Mouse (Mus musculus) gastrocnemius, postnatal 14 days (tissue): ENCODE data around the gene Ptprg. TPM values are rescaled to one million over a fixed set of nuclear protein-coding genes. Genes with fewer than 3 reads are reported as not detected.

Experiments
- DNase-seq: peaks from one replicate; pipeline ENCODE4 v3.0.0; 2021; ENCODE audit warnings: mixed read lengths
- intact Hi-C: fragments of 180-260 bp; cut with DNase I; formaldehyde crosslinking; loops from one replicate; pipeline ENCODE4 v1.15.1; 2025; ENCODE audit warnings: low total_unique reads
- total RNA-seq, 2 experiments: library from RNA; stranded (reverse); gene quantifications; 2 replicates each; pipeline ENCODE4 v1.2.3; 2021

Ptprg gene
- total RNA-seq, 2 experiments from 2014 or later: 31.2 to 34.5 TPM

DNA sequence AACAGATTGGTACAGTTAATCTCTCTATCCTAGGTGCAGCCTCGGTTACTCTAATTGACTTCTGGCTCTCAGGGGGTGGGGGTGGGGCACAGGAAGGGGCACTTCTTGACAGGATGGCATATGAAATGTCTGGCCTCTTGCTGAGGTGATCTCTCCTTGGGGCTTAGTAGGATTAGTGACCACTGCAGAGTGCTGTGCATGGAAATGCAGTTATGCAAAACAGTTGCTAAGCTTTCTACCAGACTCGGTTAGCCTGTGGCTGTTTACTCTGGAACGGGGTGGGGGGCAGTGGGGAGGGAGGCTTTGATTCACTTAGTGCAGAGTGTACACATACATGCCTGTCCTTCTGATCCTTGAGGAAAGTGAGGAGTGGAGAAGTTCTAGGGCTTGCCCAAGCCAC lies 114.4 kb downstream of the Ptprg start:
- DNase-seq: no peak
- intact Hi-C loops: no loop called here

DNA sequence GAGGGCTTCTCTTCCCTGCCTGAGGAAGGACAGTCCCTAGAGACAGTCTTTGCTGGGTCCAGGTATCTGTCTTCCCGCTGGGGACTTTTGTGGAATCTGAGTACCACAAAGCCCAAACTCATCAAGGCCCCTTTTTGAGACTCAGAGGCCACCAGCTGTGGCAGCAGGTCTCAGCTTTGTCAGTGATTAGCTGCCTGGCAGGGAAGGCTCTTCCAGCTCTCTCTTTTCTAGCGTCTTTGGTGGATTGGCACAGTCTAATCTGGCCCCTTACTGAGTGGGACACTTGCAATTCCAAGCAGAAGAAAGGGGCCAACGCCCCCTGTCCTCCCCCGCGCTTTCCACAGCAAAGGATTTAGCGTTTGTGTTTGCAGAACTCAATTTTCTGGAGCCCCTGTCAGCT lies 117.5 kb downstream of the Ptprg start:
- no peak for DNase-seq
- intact Hi-C loops: no loop called here

DNA sequence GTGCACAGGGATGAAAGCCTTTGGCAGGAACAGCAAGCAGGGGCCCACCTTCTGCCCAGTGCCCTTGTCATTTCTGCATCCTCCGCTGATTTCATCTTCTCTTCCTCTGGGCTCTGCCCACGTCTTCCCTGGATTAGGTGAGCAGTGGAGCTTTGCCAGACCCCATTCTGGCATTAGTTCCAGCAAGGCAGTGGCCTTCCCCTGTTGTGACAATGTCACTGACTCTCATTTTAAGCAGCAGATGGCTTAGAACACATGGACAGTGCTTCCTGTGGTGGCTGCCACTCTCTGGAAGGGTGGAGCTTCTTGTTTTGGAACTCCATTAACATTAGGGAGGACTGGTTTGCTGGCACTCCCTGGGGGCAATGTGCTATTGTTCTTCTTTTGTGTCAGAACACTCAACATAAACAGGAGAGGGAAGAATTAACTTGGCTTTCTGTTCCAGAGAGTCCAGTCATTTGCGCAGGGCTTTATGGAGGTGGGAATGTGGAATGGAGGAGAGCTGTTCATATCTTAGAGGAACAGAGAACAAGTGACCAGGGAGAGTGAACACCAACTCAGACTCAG lies 119.7 kb downstream of the Ptprg start:
- intact Hi-C loops: no loop called here
- no peak for DNase-seq

DNA sequence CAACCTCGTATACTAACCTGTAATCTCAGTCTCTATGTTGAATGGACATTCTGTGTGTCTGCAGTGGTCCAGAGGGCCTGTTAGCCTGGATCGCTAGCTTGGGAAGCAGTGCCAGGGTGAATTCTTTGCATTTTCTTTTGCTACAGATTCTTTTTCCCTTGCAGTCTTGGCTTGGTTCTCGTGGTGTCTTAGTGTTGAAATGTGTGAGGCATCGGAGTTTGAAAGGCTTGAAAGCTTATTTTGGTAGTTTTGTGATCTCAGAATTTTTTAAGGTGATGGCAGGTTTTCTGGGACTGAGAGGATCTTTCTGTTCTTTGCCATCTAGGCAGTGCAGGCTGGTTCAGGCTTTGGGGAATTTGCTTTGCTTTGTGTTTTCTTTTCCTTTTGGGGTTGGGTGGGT lies 124.9 kb downstream of the Ptprg start:
- no peak for DNase-seq
- intact Hi-C loops: no loop called here

DNA sequence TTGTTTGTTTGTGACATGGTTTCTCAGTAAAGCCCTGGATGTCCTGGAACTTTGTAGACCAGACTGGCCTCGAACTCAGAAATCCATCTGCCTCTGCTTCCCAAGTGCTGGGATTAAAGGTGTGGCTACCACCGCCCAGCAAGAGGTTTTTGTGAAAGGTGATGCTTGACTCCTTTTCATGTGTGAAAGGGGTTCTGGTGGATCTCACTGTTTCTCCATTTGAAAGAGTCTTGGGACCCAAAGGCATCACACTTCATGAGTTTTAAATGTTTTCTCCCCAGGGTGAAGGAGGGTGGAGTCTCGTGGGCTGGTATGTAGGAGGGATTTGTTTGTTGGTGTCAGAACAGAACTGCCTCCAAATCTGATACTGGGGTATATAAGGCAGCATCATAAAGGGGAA lies 126.4 kb downstream of the Ptprg start:
- intact Hi-C loops: no loop called here
- no peak for DNase-seq

DNA sequence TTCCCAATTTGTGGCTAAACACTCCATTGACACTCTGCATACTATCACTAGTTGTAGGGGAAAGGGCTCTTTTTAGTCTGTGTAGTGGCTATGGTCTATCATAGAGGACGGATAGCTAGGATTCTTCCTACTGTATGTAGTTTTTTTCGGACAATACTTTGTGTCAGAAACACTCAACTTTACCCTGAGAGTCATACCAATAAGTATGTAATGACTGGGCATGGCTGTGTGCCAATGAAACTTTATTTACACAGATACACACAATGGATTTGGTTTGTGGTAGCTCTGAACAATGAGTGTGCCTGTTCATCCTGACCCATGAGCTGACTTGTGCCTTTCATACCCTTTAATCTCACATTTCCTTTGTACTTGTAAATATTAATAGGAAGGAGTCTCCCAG lies 127.3 kb downstream of the Ptprg start:
- no peak for DNase-seq
- intact Hi-C loops: no loop called here

DNA sequence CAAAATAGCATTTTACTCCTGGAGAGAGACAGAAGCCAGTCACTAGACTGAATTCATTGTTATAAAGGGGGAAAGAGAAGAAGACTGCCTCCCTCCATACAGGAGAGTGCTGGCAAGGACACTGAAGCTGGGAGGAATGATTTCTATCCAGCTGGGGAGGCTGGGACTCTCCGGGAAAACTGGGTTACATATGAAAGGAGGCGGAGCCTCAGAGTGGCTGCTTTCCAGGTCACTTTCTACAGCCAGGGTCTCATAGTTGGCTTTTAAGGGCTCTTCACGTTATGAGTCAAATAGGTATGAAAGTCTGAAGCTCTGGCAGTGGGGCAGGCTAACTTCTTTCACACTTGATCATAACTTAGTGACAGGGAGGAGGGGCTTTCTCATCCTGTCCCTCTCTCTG lies 129.1 kb downstream of the Ptprg start:
- no peak for DNase-seq
- intact Hi-C loops: no loop called here

DNA sequence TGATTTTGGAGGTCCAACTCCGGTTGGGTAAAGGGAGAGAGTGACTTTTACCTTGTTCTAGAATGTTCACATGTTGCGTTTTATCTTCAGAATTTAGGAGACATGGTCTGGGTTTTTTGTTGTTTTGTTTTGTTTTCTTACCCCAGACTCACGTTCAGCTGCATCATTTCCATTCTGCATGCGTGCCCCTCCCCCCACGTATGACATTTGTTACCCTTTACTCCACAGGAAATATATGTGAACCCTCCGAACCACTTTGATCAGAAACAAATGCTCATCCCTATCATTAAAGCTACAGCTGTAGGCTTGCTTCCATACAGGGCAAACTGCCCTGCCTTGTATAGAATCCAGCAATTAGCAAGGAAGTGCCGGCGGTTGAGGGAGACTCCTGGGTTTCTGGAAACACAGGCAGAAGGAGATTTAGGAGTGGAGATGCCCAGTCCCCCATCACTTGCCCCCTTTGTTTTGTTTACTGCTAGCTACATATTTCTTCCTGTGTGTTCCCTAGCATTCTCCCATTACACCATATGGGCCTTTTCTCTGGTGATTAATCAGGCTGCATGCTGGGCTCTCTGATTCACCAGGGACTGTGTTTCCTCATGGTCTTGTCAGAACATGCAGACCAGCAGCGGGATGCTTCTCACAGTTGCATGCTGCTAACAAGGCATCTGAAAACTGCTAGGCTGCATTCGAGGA lies 130.2 kb downstream of the Ptprg start:
- no peak for DNase-seq
- intact Hi-C loops: no loop called here

DNA sequence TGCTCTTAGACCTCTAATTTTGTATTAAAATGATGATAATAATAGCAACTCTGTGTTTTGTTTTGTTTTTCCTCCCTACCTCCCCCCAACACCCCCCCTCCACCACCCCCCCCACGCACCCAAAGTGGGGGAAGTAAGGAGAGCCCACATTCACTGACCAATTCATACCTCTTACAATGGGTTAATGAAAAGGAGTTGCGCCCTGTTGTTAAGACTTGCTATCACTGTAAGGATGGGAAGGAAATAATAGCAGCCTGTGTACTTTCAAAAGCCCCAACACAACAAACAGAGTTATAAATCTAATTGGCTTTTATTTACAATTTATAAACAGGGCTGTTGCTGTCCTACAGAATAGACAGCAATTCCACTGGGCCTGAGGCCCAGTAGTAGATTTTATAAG lies 130.8 kb downstream of the Ptprg start:
- no peak for DNase-seq
- intact Hi-C loops: no loop called here

DNA sequence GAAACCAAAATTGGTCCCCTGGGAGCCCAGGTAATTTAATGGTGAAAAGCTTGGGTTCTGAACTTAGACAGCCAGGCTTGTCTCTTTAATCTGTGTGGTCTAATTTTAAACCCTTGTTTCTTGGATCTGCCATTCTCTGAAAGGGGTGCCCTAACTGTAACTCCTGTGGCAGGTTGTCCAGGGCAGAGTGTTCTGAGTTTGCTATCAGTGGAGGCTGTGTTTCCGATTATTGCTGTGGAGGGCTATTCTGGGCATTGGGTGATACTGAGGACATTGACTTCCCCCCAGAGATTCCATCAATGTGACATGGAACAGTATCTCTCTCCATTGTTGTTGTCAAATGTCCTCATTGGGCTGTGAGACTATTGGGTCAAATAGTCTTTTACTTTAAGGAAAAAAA lies 134.2 kb downstream of the Ptprg start:
- DNase-seq: no peak
- intact Hi-C loops: no loop called here

DNA sequence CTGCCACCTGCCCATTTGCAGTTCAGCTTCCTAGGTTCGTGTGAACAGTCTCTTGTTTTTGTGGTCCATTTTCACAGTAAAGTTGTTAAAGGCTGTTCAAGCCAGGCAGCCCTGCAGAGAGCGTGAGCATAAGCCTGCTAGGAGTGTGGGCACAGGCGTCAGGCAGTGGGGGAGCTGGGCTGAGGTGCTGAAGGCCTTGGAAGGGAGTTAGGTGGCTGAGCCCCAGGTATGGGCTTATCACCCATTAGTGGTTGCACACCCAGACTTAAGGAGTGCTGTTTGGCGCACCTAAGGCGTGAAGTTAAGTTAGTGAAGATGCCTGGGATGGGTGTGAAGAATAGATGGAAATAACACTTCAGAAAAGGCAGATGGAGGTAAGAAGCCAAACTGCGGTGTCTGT lies 134.8 kb downstream of the Ptprg start:
- no peak for DNase-seq
- intact Hi-C loops: no loop called here

DNA sequence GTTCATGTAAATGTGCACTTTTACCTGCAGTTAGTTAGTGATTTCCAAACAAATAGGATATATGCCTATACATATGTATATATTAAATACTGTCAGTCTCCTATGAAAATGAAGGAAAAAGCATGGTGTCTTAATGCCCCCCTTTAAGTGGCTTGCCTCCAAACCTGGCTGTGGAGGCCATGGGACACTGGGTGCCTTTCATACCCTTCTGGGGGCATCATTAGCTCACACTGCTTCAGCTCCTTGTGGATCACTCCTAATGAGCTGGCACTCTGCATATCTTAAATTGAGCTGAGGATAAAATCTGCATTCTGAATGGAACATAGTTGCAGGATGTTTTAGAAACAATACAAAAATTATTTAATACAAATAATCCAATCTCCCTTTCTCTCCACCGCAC lies 136.7 kb downstream of the Ptprg start:
- no peak for DNase-seq
- intact Hi-C loops: no loop called here

DNA sequence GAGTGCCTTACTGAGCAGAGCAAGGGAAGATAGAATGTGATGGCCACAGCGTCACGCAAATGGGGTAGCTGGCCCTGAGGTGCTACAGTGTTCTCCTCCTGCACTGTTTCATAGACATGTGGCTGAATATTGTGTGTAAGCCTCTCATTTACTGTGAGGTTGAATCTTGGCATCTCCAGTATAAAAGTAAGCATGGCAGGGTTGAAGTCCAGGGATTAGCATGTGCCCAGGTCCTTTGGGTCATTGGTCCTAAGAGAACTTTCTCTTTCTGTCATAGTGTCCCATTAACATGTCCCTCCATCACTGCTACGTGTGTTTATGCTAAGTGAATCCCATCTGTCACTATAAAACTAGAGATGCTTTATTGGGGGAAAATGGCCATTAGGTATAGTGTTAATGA lies 138.2 kb downstream of the Ptprg start:
- intact Hi-C loops: no loop called here
- DNase-seq: no peak

DNA sequence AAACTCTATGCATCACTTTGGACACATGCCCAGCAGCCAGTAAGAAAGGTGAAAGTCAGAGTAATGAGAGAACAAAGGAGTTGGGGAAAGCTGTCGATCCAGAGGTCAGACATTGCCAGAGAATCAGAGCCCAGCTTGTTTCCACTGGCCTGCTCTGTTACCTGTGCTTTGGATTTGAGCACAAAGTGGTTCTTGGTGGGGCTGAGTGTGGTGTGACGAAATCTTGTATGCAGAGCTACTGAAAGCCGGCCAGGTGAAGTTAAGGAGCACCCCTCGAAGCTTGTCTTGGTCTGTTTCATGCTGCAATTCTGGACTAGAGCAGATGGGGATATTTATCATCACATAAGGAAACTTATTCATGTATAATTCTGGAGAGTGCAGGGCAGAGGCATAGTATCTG lies 145.5 kb downstream of the Ptprg start:
- intact Hi-C loops: no loop called here
- DNase-seq: no peak

DNA sequence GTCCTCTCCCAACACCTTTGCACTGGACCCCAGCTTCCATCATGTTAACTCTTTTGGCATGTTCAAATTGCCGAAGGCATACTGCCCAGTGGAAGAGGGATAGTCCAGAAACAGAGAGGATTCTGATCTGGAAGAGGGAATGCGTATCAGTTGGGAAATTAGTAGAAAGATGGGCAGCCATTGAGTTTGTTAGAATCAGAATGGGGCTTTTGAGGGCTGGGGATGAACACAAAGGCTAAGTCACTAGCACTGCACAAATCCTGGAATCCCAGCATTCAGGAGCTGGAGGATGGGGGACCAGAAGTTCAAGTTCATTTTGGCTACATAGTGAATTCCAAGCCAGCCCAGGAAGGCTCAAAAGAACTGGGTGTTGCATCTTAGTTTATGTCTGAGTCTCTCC lies 146.3 kb downstream of the Ptprg start:
- no peak for DNase-seq
- intact Hi-C loops: no loop called here

DNA sequence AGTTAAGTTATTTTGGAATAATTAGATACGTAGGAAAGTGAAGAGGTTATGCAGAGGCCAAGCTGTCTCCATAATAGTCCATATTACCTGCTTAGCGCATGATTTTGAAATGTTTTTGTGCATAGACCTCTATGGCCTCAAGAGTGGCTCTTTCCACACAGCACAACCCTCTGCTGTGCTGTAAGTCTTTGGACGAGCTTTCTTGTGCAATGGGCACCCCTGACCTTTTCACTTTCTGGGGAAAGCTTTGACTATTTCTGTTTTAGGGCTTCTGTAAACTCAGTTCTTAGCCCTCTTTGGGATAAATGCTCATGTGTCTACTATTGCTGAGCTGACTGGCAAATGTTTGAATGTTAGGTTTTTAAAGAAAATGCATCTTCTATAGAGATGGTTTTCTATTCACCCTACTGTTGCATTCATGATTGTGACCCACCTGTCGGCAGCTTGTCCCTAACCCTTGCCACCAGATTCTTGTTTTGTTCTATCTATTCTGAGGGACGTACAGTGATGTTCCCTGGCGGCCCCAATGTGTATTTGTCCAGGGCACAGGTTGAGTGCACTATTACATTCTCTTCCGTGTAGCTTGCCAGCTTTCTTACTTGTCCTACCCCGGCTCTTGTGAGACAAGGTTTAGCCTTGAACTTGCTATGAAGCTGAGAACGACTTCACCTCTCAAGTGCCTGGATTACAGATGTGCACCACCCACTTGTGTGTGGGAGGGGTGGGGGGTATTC lies 148.4 kb downstream of the Ptprg start:
- intact Hi-C loops: no loop called here
- DNase-seq: no peak

DNA sequence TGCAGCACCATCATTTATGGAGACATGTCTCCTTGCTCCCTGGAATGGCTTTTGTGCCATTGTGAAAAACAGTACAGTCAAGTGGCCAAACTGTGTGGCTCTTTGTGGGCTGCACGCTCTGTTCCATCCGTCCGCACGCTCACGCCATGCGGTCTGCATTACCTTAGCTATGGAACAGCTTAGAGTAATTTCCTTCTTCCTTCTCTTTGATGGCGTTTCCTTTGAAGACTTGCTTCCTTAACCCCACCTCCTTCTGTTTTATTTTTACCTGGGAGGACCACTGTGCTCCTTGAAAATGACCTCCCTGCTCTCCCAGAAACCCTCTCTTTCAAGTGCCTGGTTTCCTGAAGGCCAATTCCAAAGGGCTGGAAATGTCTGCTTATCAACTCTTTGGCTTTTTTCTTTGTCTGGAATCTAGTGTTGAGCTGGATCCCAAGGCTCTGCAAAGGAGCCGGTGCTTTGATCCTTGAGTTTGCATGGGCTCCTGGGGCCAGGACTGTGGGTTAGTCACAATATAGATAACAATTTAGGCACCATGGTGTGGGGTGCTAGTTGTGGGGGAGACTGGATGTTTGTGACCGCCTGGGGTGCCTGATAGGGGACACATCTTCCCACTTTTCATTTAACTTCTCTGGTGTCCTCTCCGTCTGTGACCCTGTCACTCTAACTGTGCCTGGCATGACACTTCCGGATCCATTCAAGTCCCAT lies 149.6 kb downstream of the Ptprg start:
- no peak for DNase-seq
- intact Hi-C loops: no loop called here

DNA sequence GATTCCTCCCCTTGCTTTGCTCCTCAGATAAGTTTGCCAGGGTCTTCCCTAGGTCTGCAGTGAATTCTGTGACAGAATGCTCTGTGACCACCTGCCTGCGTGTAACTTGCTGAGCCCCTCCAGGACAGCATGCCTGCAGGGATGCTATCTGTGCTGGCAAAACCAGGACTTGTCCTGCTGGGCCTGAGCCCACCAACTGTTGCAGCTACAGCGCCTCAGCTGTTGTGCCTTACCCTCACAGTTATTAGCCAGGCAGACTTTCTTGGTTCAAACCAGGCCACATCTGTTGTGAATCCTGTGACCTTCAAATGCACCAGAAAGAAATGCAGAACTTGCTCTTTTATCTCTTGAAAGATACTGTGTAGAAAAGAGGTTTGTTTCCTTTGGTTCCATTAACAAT lies 151.5 kb downstream of the Ptprg start:
- intact Hi-C loops: no loop called here
- peak; percentile 24 for DNase-seq

DNA sequence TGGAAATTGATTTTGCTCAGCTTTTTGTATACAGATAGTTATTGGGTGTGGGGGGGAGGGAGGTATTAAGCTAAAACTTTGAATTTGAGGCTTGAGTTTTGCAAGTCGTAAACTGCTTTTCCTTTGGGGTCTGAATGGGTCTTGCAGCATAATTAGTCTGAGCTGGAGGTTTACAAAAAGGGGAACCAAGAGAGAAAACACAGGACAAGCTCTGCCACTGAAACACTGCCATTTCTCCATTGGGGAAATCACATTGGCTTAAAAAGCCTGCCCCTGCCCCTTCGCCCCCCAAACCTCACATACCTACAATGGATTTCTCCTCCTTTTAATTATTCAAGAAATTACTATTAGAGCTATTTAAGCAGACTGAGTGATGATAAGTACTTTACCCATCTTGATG lies 156.0 kb downstream of the Ptprg start:
- intact Hi-C loops: no loop called here
- no peak for DNase-seq

DNA sequence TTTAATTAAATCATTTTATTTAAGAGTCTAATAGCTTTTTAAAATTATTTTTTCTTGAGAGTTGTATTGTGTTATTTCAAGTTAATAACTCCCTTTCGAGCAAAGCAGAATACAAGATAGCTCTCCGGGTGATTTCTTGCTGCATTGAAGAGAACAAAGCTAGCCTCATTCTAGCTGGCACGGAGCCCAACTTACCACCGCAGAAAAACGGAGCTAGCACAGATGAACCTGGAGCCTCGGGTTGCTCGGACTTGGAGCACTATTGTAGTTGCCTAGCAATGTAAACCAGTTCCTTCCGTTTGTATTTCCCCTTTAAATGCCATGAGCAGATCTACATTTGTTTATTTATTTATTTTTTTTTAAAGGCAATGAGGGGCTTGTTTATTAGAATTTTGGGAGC lies 156.5 kb downstream of the Ptprg start:
- intact Hi-C loops: no loop called here
- DNase-seq: peak; percentile 23
